Mouse (Mus musculus): ENCODE data around the gene Chuk.
"Not testable (repeated sequence)": the region's sequence is repeated elsewhere in the genome, so short reads cannot be mapped to it uniquely, and the experiment has no call there.

Gene Chuk

GRCm38 (mm10) chr19:44106831-44107660, at the start of gene Chuk:
Gene Chuk (minus strand): TSS chr19:44107480.
- DNase-seq (ENCODE audit: low spot score in 2 of 2): peak; percentile 89 to 92

GRCm38 (mm10) chr19:44157005-44157404, 49.7 kb upstream of the Chuk start:
- DNase-seq (ENCODE audit: low spot score in 2 of 2): no peak

- no peak for DNase-seq (ENCODE audit: low spot score in 2 of 2)
Observed at GRCm38 (mm10) chr19:44153781-44154180, 46.5 kb upstream of the Chuk start.

GRCm38 (mm10) chr19:44148991-44149390, 41.7 kb upstream of the Chuk start:
- DNase-seq (ENCODE audit: low spot score in 2 of 2): no peak

- DNase-seq (ENCODE audit: low spot score in 2 of 2): no peak
Observed at GRCm38 (mm10) chr19:44148345-44148744, 41.1 kb upstream of the Chuk start.

- no peak for DNase-seq (ENCODE audit: low spot score in 2 of 2)
Observed at GRCm38 (mm10) chr19:44146951-44147350, 39.7 kb upstream of the Chuk start.

- DNase-seq (ENCODE audit: low spot score in 2 of 2): no peak
Observed at GRCm38 (mm10) chr19:44146568-44146879, 39.2 kb upstream of the Chuk start.

GRCm38 (mm10) chr19:44145702-44146567, 38.7 kb upstream of the Chuk start, which contains the start of gene Bloc1s2:
Gene Bloc1s2 (minus strand): TSS chr19:44146446.
- peak; percentile 80 to 83 for DNase-seq (ENCODE audit: low spot score in 2 of 2)

- DNase-seq (ENCODE audit: low spot score in 2 of 2): no peak
Observed at GRCm38 (mm10) chr19:44144366-44144765, 37.1 kb upstream of the Chuk start.

GRCm38 (mm10) chr19:44135960-44136485, 28.7 kb upstream of the Chuk start:
- DNase-seq (ENCODE audit: low spot score in 2 of 2): no peak

- DNase-seq (ENCODE audit: low spot score in 2 of 2): peak; percentile 78 to 82
Observed at GRCm38 (mm10) chr19:44135072-44135959, 28.0 kb upstream of the Chuk start, which contains the start of gene Cwf19l1. Gene Cwf19l1 (minus strand): TSS chr19:44135876.

- no peak for DNase-seq (ENCODE audit: low spot score in 2 of 2)
Observed at GRCm38 (mm10) chr19:44132917-44133316, 25.6 kb upstream of the Chuk start.

GRCm38 (mm10) chr19:44128560-44128959, 21.3 kb upstream of the Chuk start:
- DNase-seq (ENCODE audit: low spot score in 2 of 2): no peak

GRCm38 (mm10) chr19:44127729-44128497, 20.6 kb upstream of the Chuk start:
- DNase-seq (ENCODE audit: low spot score in 2 of 2): no peak

- DNase-seq (ENCODE audit: low spot score in 2 of 2): no peak
Observed at GRCm38 (mm10) chr19:44121137-44121536, 13.9 kb upstream of the Chuk start.

GRCm38 (mm10) chr19:44120686-44121085, 13.4 kb upstream of the Chuk start:
- DNase-seq (ENCODE audit: low spot score in 2 of 2): not testable (repeated sequence)

- no peak for DNase-seq (ENCODE audit: low spot score in 2 of 2)
Observed at GRCm38 (mm10) chr19:44117793-44118192, 10.5 kb upstream of the Chuk start.

GRCm38 (mm10) chr19:44111706-44112105, 4.4 kb upstream of the Chuk start:
- DNase-seq (ENCODE audit: low spot score in 2 of 2): no peak

- DNase-seq (ENCODE audit: low spot score in 2 of 2): no peak
Observed at GRCm38 (mm10) chr19:44110356-44110755, 3.1 kb upstream of the Chuk start.

GRCm38 (mm10) chr19:44108996-44109395, 1.7 kb upstream of the Chuk start:
- DNase-seq (ENCODE audit: low spot score in 2 of 2): no peak
